Mouse (Mus musculus) bone marrow macrophage, adult 2 months (primary cell): Measurements from ENCODE around the gene Rufy1. TPM values are rescaled to one million over a fixed set of nuclear protein-coding genes. Genes with fewer than 3 reads are reported as not detected.

Experiments
- H3K27ac ChIP-seq: 2 replicates; pipeline ENCODE4 v1.5.1; 2012; ENCODE audit warnings: low read depth, low read length; ENCODE audit not compliant: insufficient read depth
- H3K4me1 ChIP-seq: 2 replicates; pipeline ENCODE4 v1.6.1; 2012; ENCODE audit warnings: low read length; ENCODE audit not compliant: control insufficient read depth, insufficient read depth
- H3K4me3 ChIP-seq: 2 replicates; pipeline ENCODE4 v1.5.1; 2012; ENCODE audit warnings: mild to moderate bottlenecking, low read length, moderate library complexity; ENCODE audit not compliant: insufficient read depth
- CTCF ChIP-seq: IDR thresholded peaks from 2 replicates; pipeline ENCODE4 v1.5.1; 2012; ENCODE audit warnings: low read depth, mild to moderate bottlenecking, low read length, moderate library complexity
- POLR2A ChIP-seq: IDR thresholded peaks from 2 replicates; pipeline ENCODE4 v1.6.1; 2012; ENCODE audit warnings: mild to moderate bottlenecking, low read depth, low read length, borderline replicate concordance
- polyA plus RNA-seq: library from polyadenylated mRNA; stranded (reverse); fragments of >200 nt; gene quantifications from 2 replicates; pipeline ENCODE4 v1.2.4, GENCODE M21; 2012; ENCODE audit not compliant: missing spikeins, insufficient read depth, insufficient read length

Gene Rufy1
- polyA plus RNA-seq, 1 experiment = 38.7 TPM

- no peak for TF ChIP-seq CTCF
- TF ChIP-seq POLR2A = no peak
- H3K4me3 ChIP-seq = no peak overlapping the region
- H3K27ac ChIP-seq = no peak overlapping the region
- no peaks in the 10 kb centered on the region for H3K4me1 ChIP-seq
These were observed 32.1 kb downstream of the Rufy1 start for GRCm38 (mm10) chr11:50398803-50399202.

GRCm38 (mm10) chr11:50397316-50397715, 33.6 kb downstream of the Rufy1 start:
- H3K27ac ChIP-seq = no peak overlapping the region
- H3K4me3 ChIP-seq = no peak overlapping the region
- TF ChIP-seq CTCF (no peak), POLR2A (no peak)
- no peaks in the 10 kb centered on the region for H3K4me1 ChIP-seq

GRCm38 (mm10) chr11:50396766-50397307, 34.1 kb downstream of the Rufy1 start:
- TF ChIP-seq POLR2A = no peak
- no peak for TF ChIP-seq CTCF
- Histone ChIP-seq H3K4me3 (no peak overlapping the region), H3K4me1 (no peaks in the 10 kb centered on the region), H3K27ac (no peak overlapping the region)

DNA sequence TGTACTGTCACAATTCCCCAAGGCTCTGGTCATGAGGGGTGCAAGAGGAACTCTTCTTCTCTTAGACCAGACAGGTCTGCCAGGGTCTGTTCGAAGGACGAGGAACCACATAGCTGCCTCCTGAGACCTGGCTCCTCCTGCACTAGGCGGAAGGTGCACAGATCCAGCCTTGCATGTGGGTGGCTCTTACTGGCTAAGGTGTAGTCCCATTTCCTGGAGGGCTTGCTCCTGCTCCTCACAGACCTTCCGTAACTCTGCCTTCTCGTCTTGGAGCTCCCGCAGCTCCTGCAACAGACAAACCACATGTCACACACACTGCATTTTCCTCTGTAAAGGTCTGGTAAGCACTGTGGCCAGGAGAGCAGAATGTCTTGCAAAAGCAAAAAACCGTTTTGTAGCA, 36.2 kb downstream of the Rufy1 start:
- H3K4me1 ChIP-seq = no peaks in the 10 kb centered on the region
- TF ChIP-seq CTCF (no peak), POLR2A (no peak)
- no peak overlapping the region for H3K27ac ChIP-seq
- no peak overlapping the region for H3K4me3 ChIP-seq

- TF ChIP-seq CTCF = no peak
- no peak for TF ChIP-seq POLR2A
- H3K4me3 ChIP-seq = no peak overlapping the region
- H3K27ac ChIP-seq = no peak overlapping the region
- H3K4me1 ChIP-seq = no peaks in the 10 kb centered on the region
These were observed 37.6 kb downstream of the Rufy1 start for GRCm38 (mm10) chr11:50393306-50393705.

- H3K4me3 ChIP-seq = no peak overlapping the region
- no peaks in the 10 kb centered on the region for H3K4me1 ChIP-seq
- TF ChIP-seq CTCF (no peak), POLR2A (no peak)
- no peak overlapping the region for H3K27ac ChIP-seq
These were observed 39.5 kb downstream of the Rufy1 start for GRCm38 (mm10) chr11:50391272-50391960.

DNA sequence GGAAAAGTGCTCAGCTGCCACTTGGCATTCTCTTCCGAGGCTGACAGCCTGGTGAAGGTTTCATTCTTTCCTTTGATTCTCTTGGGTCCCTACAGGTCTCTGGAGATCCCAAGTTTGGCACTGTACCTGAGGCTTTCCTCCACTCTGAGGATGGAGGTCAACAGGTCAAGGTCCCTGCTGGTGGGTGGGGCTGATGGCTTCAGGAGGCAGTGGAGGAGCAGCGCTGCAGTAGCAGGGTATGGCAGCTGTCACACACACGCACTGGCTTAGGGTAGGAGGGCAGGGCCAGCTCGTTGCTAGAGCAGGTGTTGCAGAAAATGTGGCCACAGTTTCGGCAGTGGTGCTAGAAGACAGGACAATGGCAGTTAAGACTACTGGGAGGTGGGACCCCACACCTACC, 41.3 kb downstream of the Rufy1 start:
- no peak overlapping the region for H3K27ac ChIP-seq
- H3K4me1 ChIP-seq = no peaks in the 10 kb centered on the region
- no peak overlapping the region for H3K4me3 ChIP-seq
- TF ChIP-seq CTCF = no peak

DNA sequence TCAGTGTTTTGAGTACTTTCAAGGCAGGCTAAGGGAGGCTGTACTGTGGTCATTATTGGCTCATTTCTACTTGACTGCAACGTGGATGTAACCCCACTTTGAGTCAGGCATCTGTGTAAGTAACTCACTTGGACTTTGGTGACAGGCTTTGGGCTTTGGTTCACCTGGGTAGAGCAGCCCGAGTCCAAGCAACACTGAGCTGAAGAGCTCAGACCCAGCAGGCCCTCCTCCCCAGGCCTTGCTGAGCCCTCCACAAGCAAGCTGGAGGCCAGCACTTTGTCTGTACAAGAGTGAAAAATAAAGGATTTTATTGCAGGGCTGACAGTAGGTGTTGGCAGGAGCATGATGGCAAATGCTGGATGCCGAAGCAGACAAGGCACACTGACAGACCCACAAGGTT, 41.9 kb downstream of the Rufy1 start:
- no peaks in the 10 kb centered on the region for H3K4me1 ChIP-seq
- TF ChIP-seq CTCF = no peak
- TF ChIP-seq POLR2A = no peak

GRCm38 (mm10) chr11:50388217-50388929, 42.6 kb downstream of the Rufy1 start:
- TF ChIP-seq CTCF = no peak
- no peak for TF ChIP-seq POLR2A
- Histone ChIP-seq H3K4me3 (no peak overlapping the region), H3K4me1 (no peaks in the 10 kb centered on the region), H3K27ac (no peak overlapping the region)

More for the DNA sequence above, 41.9 kb downstream of the Rufy1 start:
- Histone ChIP-seq H3K27ac (no peak overlapping the region), H3K4me3 (no peak overlapping the region)

GRCm38 (mm10) chr11:50387697-50388096, 43.2 kb downstream of the Rufy1 start:
- no peaks in the 10 kb centered on the region for H3K4me1 ChIP-seq
- no peak overlapping the region for H3K27ac ChIP-seq
- H3K4me3 ChIP-seq = no peak overlapping the region
- TF ChIP-seq POLR2A (no peak), CTCF (no peak)
